Comparison of ENCODE assay signal across 42 mouse cellular contexts in genomic region chr14:54956533-54956932, GRCm38 (mm10). TPM values are rescaled to one million over a fixed set of nuclear protein-coding genes. Genes with fewer than 3 reads are reported as not detected.
DNase-seq lines count a peak whose midpoint lies in the region; ATAC-seq and TF ChIP-seq lines count a peak whose summit lies in the region.
"Had no signal": no experiment of that assay in that cellular context is flagged by ENCODE, and none has a peak within 500 bp of the region (broad histone marks: within the 10 kb centered on the region; RNA-seq: fewer than 3 reads in every experiment).

No protein-coding gene starts in this region.

- peak overlapping the region; percentile 46 for H3K9ac ChIP-seq in heart, embryonic 12.5 days
- H3K9ac ChIP-seq in heart, postnatal 0 days (replicated peaks; ENCODE audit: low read depth, low read length) = peak overlapping the region; percentile 45; the same call in 1 of the 2 replicates
- H3K9ac ChIP-seq: embryonic facial prominence, embryonic 15.5 days; forebrain, embryonic 12.5 days; forebrain, postnatal 0 days; kidney, embryonic 15.5 days; liver, embryonic 14.5 days; midbrain, embryonic 15.5 days; neural tube, embryonic 15.5 days had no signal

- 0 out of 2 replicates have a peak overlapping the region, but pooled peaks have one; percentile 15 for H3K27ac ChIP-seq in heart, embryonic 12.5 days (ENCODE audit: poor library complexity, severe bottlenecking)
- peak overlapping the region; percentile 96 for H3K27ac ChIP-seq in heart, postnatal 0 days (ENCODE audit: low read depth)
- H3K27ac ChIP-seq: embryonic facial prominence, embryonic 10.5 days; embryonic facial prominence, embryonic 15.5 days; forebrain, embryonic 12.5 days; kidney, embryonic 15.5 days; liver, embryonic 14.5 days; midbrain, embryonic 10.5 days; midbrain, embryonic 15.5 days; neural tube, embryonic 15.5 days; stomach, postnatal 0 days had no signal

- no peaks in the 10 kb centered on the region for H3K9me3 ChIP-seq in heart, embryonic 12.5 days (replicated peaks)
- no peaks in the 10 kb centered on the region for H3K9me3 ChIP-seq in E14TG2a.4 (ENCODE audit: low read length)
- H3K9me3 ChIP-seq in heart, postnatal 0 days (replicated peaks; ENCODE audit: control insufficient read depth, low read length) = no peaks in the 10 kb centered on the region
- H3K9me3 ChIP-seq: embryonic facial prominence, embryonic 10.5 days; embryonic facial prominence, embryonic 15.5 days; forebrain, embryonic 12.5 days; kidney, embryonic 15.5 days; midbrain, embryonic 10.5 days; midbrain, embryonic 15.5 days; neural tube, embryonic 15.5 days had no signal

- peak overlapping the region; percentile 7; the same call in 1 of the 2 replicates for H3K4me3 ChIP-seq in heart, embryonic 12.5 days
- peak overlapping the region; percentile 57 for H3K4me3 ChIP-seq in E14TG2a.4 (replicated peaks; ENCODE audit: low read length)
- peak overlapping the region; percentile 70 for H3K4me3 ChIP-seq in heart, postnatal 0 days (ENCODE audit: low read depth, low read length)
- H3K4me3 ChIP-seq: embryonic facial prominence, embryonic 10.5 days; embryonic facial prominence, embryonic 15.5 days; forebrain, embryonic 12.5 days; kidney, embryonic 15.5 days; midbrain, embryonic 10.5 days; midbrain, embryonic 15.5 days; neural tube, embryonic 15.5 days had no signal

- ATAC-seq in heart, embryonic 12.5 days (ENCODE audit: insufficient number of reproducible peaks, low FRiP score) = no peak
- peak; percentile 5; the same call in 1 of the 2 replicates for ATAC-seq in heart, postnatal 0 days (ENCODE audit: insufficient read depth, low read depth)
- ATAC-seq: forebrain, postnatal 0 days; hindbrain, embryonic 16.5 days; midbrain, embryonic 15.5 days; Patski had no signal

- intact Hi-C loops in heart, postnatal 10 days (cut with DNase I) = no loop called here

- peak overlapping the region; percentile 20; the same call in 1 of the 2 replicates for H3K4me2 ChIP-seq in heart, embryonic 12.5 days
- H3K4me2 ChIP-seq in heart, postnatal 0 days (ENCODE audit: low read depth, low read length) = peak overlapping the region; percentile 58
- H3K4me2 ChIP-seq: embryonic facial prominence, embryonic 15.5 days; forebrain, embryonic 12.5 days; kidney, embryonic 15.5 days; midbrain, embryonic 15.5 days; neural tube, embryonic 15.5 days had no signal

- 72% methylated on average over 9 of the region's 9 CpGs for WGBS in heart, embryonic 12.5 days
- 65% methylated on average over 9 of the region's 9 CpGs for WGBS in heart, postnatal 0 days

- H3K4me1 ChIP-seq in heart, embryonic 12.5 days (replicated peaks) = peaks cover 34% of the 10 kb centered on the region
- H3K4me1 ChIP-seq in E14TG2a.4 (replicated peaks; ENCODE audit: low read depth, low read length) = peaks cover 4% of the 10 kb centered on the region; the same call in 1 of the 2 replicates
- no peaks in the 10 kb centered on the region for H3K4me1 ChIP-seq in heart, postnatal 0 days (ENCODE audit: control insufficient read depth, insufficient read depth)
- H3K4me1 ChIP-seq: embryonic facial prominence, embryonic 15.5 days; kidney, embryonic 15.5 days; midbrain, embryonic 15.5 days; neural tube, embryonic 15.5 days had no signal

- peaks cover 91% of the 10 kb centered on the region for H3K36me3 ChIP-seq in heart, embryonic 12.5 days
- no peaks in the 10 kb centered on the region for H3K36me3 ChIP-seq in E14TG2a.4 (ENCODE audit: insufficient read depth, low read length)
- peaks cover 92% of the 10 kb centered on the region for H3K36me3 ChIP-seq in heart, postnatal 0 days (replicated peaks; ENCODE audit: control insufficient read depth, insufficient read depth, low read length)
- H3K36me3 ChIP-seq: embryonic facial prominence, embryonic 10.5 days; embryonic facial prominence, embryonic 15.5 days; forebrain, embryonic 12.5 days; kidney, embryonic 15.5 days; midbrain, embryonic 10.5 days; midbrain, embryonic 15.5 days; neural tube, embryonic 15.5 days had no signal

- no peak for TF ChIP-seq CTCF in E14TG2a.4 (conservative IDR thresholded peaks at IDR 0.05; ENCODE audit: low read length)
- no peak for TF ChIP-seq CTCF in heart, postnatal 0 days (IDR thresholded peaks at IDR 0.05; ENCODE audit: low read depth)

- no peak for DNase-seq in heart, postnatal 10 days
- peak; percentile 58 for DNase-seq in ES-CJ7 (ENCODE audit: low read depth, low spot score)
- no peak for DNase-seq in heart, postnatal 0 days (ENCODE audit: low spot score)
- DNase-seq in right cerebral cortex, postnatal 25 days = no peak
- DNase-seq: B cell, adult 2 months; cerebellum, adult 2 months; cerebellum, postnatal 25 days; forebrain, postnatal 0 days; kidney, adult 18-20 months; kidney, postnatal 25 days; liver; lung, adult 2 months; retina, postnatal 1 day; spleen, adult 18-20 months; thymus, adult 18-20 months; thymus, postnatal 25 days had no signal

- peak; percentile 60; the same call in 1 of the 2 replicates for TF ChIP-seq EP300 in heart, postnatal 0 days (IDR thresholded peaks at IDR 0.05; ENCODE audit: low read depth)

- H3K27me3 ChIP-seq in heart, embryonic 12.5 days (replicated peaks) = no peaks in the 10 kb centered on the region
- peaks cover 61% of the 10 kb centered on the region for H3K27me3 ChIP-seq in E14TG2a.4 (ENCODE audit: insufficient read depth, low read length)
- H3K27me3 ChIP-seq in heart, postnatal 0 days (ENCODE audit: control insufficient read depth, insufficient read depth, low read length) = no peaks in the 10 kb centered on the region
- H3K27me3 ChIP-seq: embryonic facial prominence, embryonic 15.5 days; kidney, embryonic 15.5 days; midbrain, embryonic 15.5 days; neural tube, embryonic 15.5 days had no signal

RNA-seq across cellular contexts. Expression of gene Myh6, which starts 10.2 kb away (rescaled TPM):
- 2,737 and 2,858 TPM in 2 replicates for polyA plus RNA-seq in heart, embryonic 12.5 days (2016; fragmentation: Nextera tagmentation; extraction: Ambion mirVana)
- total RNA-seq in heart, postnatal 10 days (2021) = over 10,000 TPM; 20,580 to 20,870 TPM
- total RNA-seq in heart, postnatal 0 days (2014; rRNA removed; ENCODE audit: low replicate concordance) = 3,860 and 3,976 TPM in 2 replicates
- 8,242 and 9,737 TPM in 2 replicates for polyA plus RNA-seq in heart, postnatal 0 days (2015; fragmentation: Nextera tagmentation; extraction: Ambion mirVana)
- total RNA-seq: megakaryocyte progenitor cell, adult 5-6 weeks; MEL had no signal
- polyA plus RNA-seq: gonadal fat pad, adult 2 months had no signal

RNA-seq across cellular contexts. Expression of gene Gm17428, which starts 20.2 kb away (rescaled TPM):
- polyA plus RNA-seq in heart, embryonic 12.5 days (2016; fragmentation: Nextera tagmentation; extraction: Ambion mirVana) = not detected in 2 replicates
- total RNA-seq in heart, postnatal 10 days (2021) = not detected
- total RNA-seq in heart, postnatal 0 days (2014; rRNA removed; ENCODE audit: low replicate concordance) = not detected in 2 replicates
- not detected in 2 replicates for polyA plus RNA-seq in heart, postnatal 0 days (2015; fragmentation: Nextera tagmentation; extraction: Ambion mirVana)
- total RNA-seq: adrenal gland, adult 18-20 months; adrenal gland, postnatal 4 days; forebrain, postnatal 0 days; gastrocnemius, adult 8-10 months; layer of hippocampus, adult 18-20 months; layer of hippocampus, postnatal 10 days; left cerebral cortex, adult 18-20 months; left cerebral cortex, postnatal 14 days; megakaryocyte progenitor cell, adult 5-6 weeks; MEL had no signal
- polyA plus RNA-seq: cerebellum, adult 2 months; embryonic facial prominence, embryonic 10.5 days; embryonic facial prominence, embryonic 15.5 days; forebrain, embryonic 12.5 days; forebrain, postnatal 0 days; gonadal fat pad, adult 2 months; hindbrain, embryonic 11.5 days; hindbrain, embryonic 16.5 days; intestine, embryonic 14.5 days; kidney, embryonic 15.5 days; limb, embryonic 11.5 days; liver, embryonic 14.5 days; lung, adult 2 months; midbrain, embryonic 10.5 days; midbrain, embryonic 15.5 days; neural tube, embryonic 15.5 days; Patski; stomach, postnatal 0 days had no signal

RNA-seq across cellular contexts. Expression of gene Cmtm5, which starts 20.5 kb away (rescaled TPM):
- 0.57 and 0.89 TPM in 2 replicates for polyA plus RNA-seq in heart, embryonic 12.5 days (2016; fragmentation: Nextera tagmentation; extraction: Ambion mirVana)
- under 1 TPM in 1 of 2 experiments, not detected in 1; 0.91 TPM for total RNA-seq in heart, postnatal 10 days (2021)
- 3.1 and 8.1 TPM in 2 replicates for total RNA-seq in heart, postnatal 0 days (2014; rRNA removed; ENCODE audit: low replicate concordance)
- polyA plus RNA-seq in heart, postnatal 0 days (2015; fragmentation: Nextera tagmentation; extraction: Ambion mirVana) = 0.34 and 0.85 TPM in 2 replicates
- total RNA-seq: gastrocnemius, adult 8-10 months; megakaryocyte progenitor cell, adult 5-6 weeks; MEL had no signal
- polyA plus RNA-seq: Patski had no signal

RNA-seq across cellular contexts. Expression of gene Il25, which starts 24.0 kb away (rescaled TPM):
- polyA plus RNA-seq in heart, embryonic 12.5 days (2016; fragmentation: Nextera tagmentation; extraction: Ambion mirVana) = not detected in 2 replicates
- total RNA-seq in heart, postnatal 10 days (2021) = not detected
- not detected in 2 replicates for total RNA-seq in heart, postnatal 0 days (2014; rRNA removed; ENCODE audit: low replicate concordance)
- polyA plus RNA-seq in heart, postnatal 0 days (2015; fragmentation: Nextera tagmentation; extraction: Ambion mirVana) = 0.11 TPM in 1 of 2 replicates, not detected in the other
- total RNA-seq: adrenal gland, adult 18-20 months; adrenal gland, postnatal 4 days; gastrocnemius, adult 8-10 months; layer of hippocampus, adult 18-20 months; layer of hippocampus, postnatal 10 days; left cerebral cortex, postnatal 14 days; megakaryocyte progenitor cell, adult 5-6 weeks; MEL had no signal
- polyA plus RNA-seq: embryonic facial prominence, embryonic 10.5 days; forebrain, embryonic 12.5 days; gonadal fat pad, adult 2 months; hindbrain, embryonic 11.5 days; kidney, embryonic 15.5 days; limb, embryonic 11.5 days; liver, embryonic 14.5 days; lung, adult 2 months; midbrain, embryonic 10.5 days; Patski had no signal

RNA-seq across cellular contexts. Expression of gene Efs, which starts 30.6 kb away (rescaled TPM):
- 15.0 and 16.7 TPM in 2 replicates for polyA plus RNA-seq in heart, embryonic 12.5 days (2016; fragmentation: Nextera tagmentation; extraction: Ambion mirVana)
- total RNA-seq in heart, postnatal 10 days (2021) = 1 to 10 TPM; 7.4 TPM
- 12.5 and 22.2 TPM in 2 replicates for total RNA-seq in heart, postnatal 0 days (2014; rRNA removed; ENCODE audit: low replicate concordance)
- 3.9 and 4.1 TPM in 2 replicates for polyA plus RNA-seq in heart, postnatal 0 days (2015; fragmentation: Nextera tagmentation; extraction: Ambion mirVana)
- total RNA-seq: megakaryocyte progenitor cell, adult 5-6 weeks; MEL had no signal
- polyA plus RNA-seq: Patski had no signal

Comparison
In these comparisons a context has a peak if more than half of its experiments do, and no peak if none do; other contexts are left out.
1. H3K4me3 ChIP-seq: peak in every context shown above with its lines; median percentile 70 in heart, postnatal 0 days; 57 in E14TG2a.4; 7 in heart, embryonic 12.5 days.